Mouse (Mus musculus) G1E (cell line): Measurements from ENCODE around the gene Elob. TPM values are rescaled to one million over a fixed set of nuclear protein-coding genes. Genes with fewer than 3 reads are reported as not detected.

ENCODE experiments used
- ATAC-seq: 2 replicates; pipeline ENCODE4 v1.8.0; 2016; ENCODE audit warnings: mild to moderate bottlenecking; ENCODE audit not compliant: insufficient number of reproducible peaks, poor library complexity, low FRiP score, severe bottlenecking; ENCODE audit errors: extremely low read depth
- DNase-seq: peaks from one replicate; pipeline ENCODE4 v3.0.0; 2012; ENCODE audit warnings: low spot score
- H3K27me3 ChIP-seq: 2 replicates; pipeline ENCODE4 v1.6.1; 2012; ENCODE audit warnings: mild to moderate bottlenecking, low read length, inconsistent platforms; ENCODE audit not compliant: insufficient read depth
- H3K36me3 ChIP-seq: replicated peaks from 2 replicates; pipeline ENCODE3; 2012; ENCODE audit warnings: mild to moderate bottlenecking, inconsistent platforms
- H3K4me1 ChIP-seq: 2 replicates; pipeline ENCODE4 v1.6.1; 2012; ENCODE audit warnings: low read depth, low read length, inconsistent platforms, mixed read lengths; ENCODE audit not compliant: insufficient read depth
- H3K4me3 ChIP-seq: 2 replicates; pipeline ENCODE4 v1.5.1; 2012; ENCODE audit warnings: low read depth, mild to moderate bottlenecking, inconsistent platforms, low read length, moderate library complexity, mixed read lengths
- H3K9me3 ChIP-seq: replicated peaks from 2 replicates; pipeline ENCODE4 v1.6.1; 2012; ENCODE audit warnings: inconsistent platforms
- CTCF ChIP-seq: IDR thresholded peaks from 2 replicates; pipeline ENCODE4 v1.5.1; 2012; ENCODE audit warnings: low read depth, low read length, inconsistent platforms, mixed read lengths
- GATA1 ChIP-seq: IDR thresholded peaks from 2 replicates; pipeline ENCODE4 v1.6.1; 2012; ENCODE audit warnings: borderline replicate concordance, low read length, inconsistent platforms, mixed read lengths
- GATA2 ChIP-seq: IDR thresholded peaks from 2 replicates; pipeline ENCODE4 v1.6.1; 2012; ENCODE audit warnings: low read depth, low read length, inconsistent platforms, borderline replicate concordance
- POLR2AphosphoS5 ChIP-seq: IDR thresholded peaks from 2 replicates; pipeline ENCODE4 v1.6.1; 2012; ENCODE audit warnings: low read depth, low read length, inconsistent platforms; ENCODE audit not compliant: insufficient replicate concordance
- TAL1 ChIP-seq: conservative IDR thresholded peaks from 2 replicates; pipeline ENCODE4 v1.6.1; 2012; ENCODE audit warnings: low read depth, low read length, inconsistent platforms, mixed read lengths
- polyA plus RNA-seq: library from polyadenylated mRNA; stranded (reverse); fragments of >175 nt; gene quantifications from 2 replicates; pipeline ENCODE4 v1.2.3, GENCODE M21; 2012
- total RNA-seq, 2 experiments: library from RNA; stranded (forward) in 1 of 2; stranded (reverse) in 1 of 2; fragments of 200-1000 nt in 1 of 2; fragments of >200 nt in 1 of 2; fragmentation: Nextera tagmentation in 1 of 2; gene quantifications; 2 replicates each; pipeline ENCODE4 v1.2.3; 2014 to 2017

The Elob gene
- total and polyA plus RNA-seq, 3 experiments = 171 to 984 (median 468) TPM

- peaks cover 46% of the 10 kb centered on the region for H3K4me1 ChIP-seq
- H3K27me3 ChIP-seq = peaks cover 5% of the 10 kb centered on the region; the same call in 1 of the 2 replicates
- ATAC-seq = no peak
- H3K36me3 ChIP-seq = peaks cover 41% of the 10 kb centered on the region
- peak overlapping the region; percentile 88 for H3K4me3 ChIP-seq
- H3K9me3 ChIP-seq = no peaks in the 10 kb centered on the region
- no peak for DNase-seq
- TF ChIP-seq TAL1 (no peak), GATA2 (no peak), CTCF (no peak)
These were observed 500 bp downstream of the Elob start for GRCm38 (mm10) chr17:23828271-23829001.

- Histone ChIP-seq H3K4me1 (peaks cover 66% of the 10 kb centered on the region), H3K9me3 (peaks cover 4% of the 10 kb centered on the region), H3K4me3 (no peak overlapping the region), H3K36me3 (peaks cover 70% of the 10 kb centered on the region), H3K27me3 (no peaks in the 10 kb centered on the region)
- TF ChIP-seq GATA2 (no peak), TAL1 (no peak), POLR2AphosphoS5 (no peak), CTCF (no peak), GATA1 (no peak)
- ATAC-seq (no peak), DNase-seq (no peak)
These were observed 3.3 kb downstream of the Elob start for GRCm38 (mm10) chr17:23825591-23825990.

GRCm38 (mm10) chr17:23823614-23824013 is 5.3 kb downstream of the Elob start:
- DNase-seq (no peak), ATAC-seq (no peak)
- Histone ChIP-seq H3K9me3 (peaks cover 24% of the 10 kb centered on the region), H3K27me3 (peaks cover 3% of the 10 kb centered on the region; the same call in 1 of the 2 replicates), H3K4me3 (no peak overlapping the region), H3K4me1 (peaks cover 70% of the 10 kb centered on the region), H3K36me3 (peaks cover 90% of the 10 kb centered on the region)
- TF ChIP-seq GATA1 (no peak), CTCF (no peak), POLR2AphosphoS5 (no peak), TAL1 (no peak), GATA2 (no peak)

- DNase-seq (no peak), ATAC-seq (no peak)
- H3K36me3 ChIP-seq = peaks cover 96% of the 10 kb centered on the region
- no peak overlapping the region for H3K4me3 ChIP-seq
- peaks cover 3% of the 10 kb centered on the region; the same call in 1 of the 2 replicates for H3K27me3 ChIP-seq
- H3K9me3 ChIP-seq = peaks cover 30% of the 10 kb centered on the region
- no peak for TF ChIP-seq GATA1
- 0 out of 2 replicates have a peak, but pooled peaks have one; percentile 32 for TF ChIP-seq POLR2AphosphoS5
- TF ChIP-seq TAL1 = no peak
- no peak for TF ChIP-seq CTCF
- TF ChIP-seq GATA2 = no peak
- peaks cover 70% of the 10 kb centered on the region for H3K4me1 ChIP-seq
These were observed 5.9 kb downstream of the Elob start for GRCm38 (mm10) chr17:23823018-23823417.

GRCm38 (mm10) chr17:23822094-23822493 is 6.8 kb downstream of the Elob start:
- ATAC-seq (no peak), DNase-seq (no peak)
- H3K4me1 ChIP-seq = peaks cover 64% of the 10 kb centered on the region
- TF ChIP-seq POLR2AphosphoS5 (no peak), CTCF (no peak), GATA1 (no peak), TAL1 (no peak), GATA2 (no peak)
- peaks cover 99% of the 10 kb centered on the region for H3K36me3 ChIP-seq
- H3K4me3 ChIP-seq = no peak overlapping the region
- H3K9me3 ChIP-seq = peaks cover 37% of the 10 kb centered on the region
- peaks cover 3% of the 10 kb centered on the region; the same call in 1 of the 2 replicates for H3K27me3 ChIP-seq

DNA sequence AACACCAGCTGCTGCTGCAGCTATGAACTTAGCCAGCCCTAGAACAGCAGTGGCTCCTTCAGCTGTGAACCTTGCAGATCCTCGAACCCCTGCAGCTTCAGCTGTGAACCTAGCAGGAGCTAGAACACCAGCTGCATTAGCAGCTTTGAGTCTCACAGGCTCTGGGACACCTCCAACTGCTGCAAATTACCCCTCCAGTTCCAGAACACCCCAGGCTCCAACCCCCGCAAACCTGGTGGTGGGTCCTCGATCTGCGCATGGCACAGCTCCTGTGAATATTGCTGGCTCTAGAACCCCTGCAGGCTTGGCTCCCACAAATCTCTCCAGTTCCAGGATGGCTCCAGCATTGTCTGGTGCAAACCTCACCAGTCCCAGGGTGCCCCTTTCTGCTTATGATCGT is 8.2 kb downstream of the Elob start:
- no peak overlapping the region; the same call in 1 of the 2 replicates for H3K4me3 ChIP-seq
- H3K27me3 ChIP-seq = peaks cover 3% of the 10 kb centered on the region; the same call in 1 of the 2 replicates
- peaks cover 56% of the 10 kb centered on the region for H3K4me1 ChIP-seq
- TF ChIP-seq CTCF = no peak
- no peak for TF ChIP-seq GATA1
- TF ChIP-seq GATA2 = no peak
- TF ChIP-seq POLR2AphosphoS5 = no peak
- no peak for TF ChIP-seq TAL1
- DNase-seq (no peak), ATAC-seq (no peak; the same call in 1 of the 2 replicates)
- H3K36me3 ChIP-seq = peaks cover 99% of the 10 kb centered on the region
- H3K9me3 ChIP-seq = peaks cover 50% of the 10 kb centered on the region
